Mouse (Mus musculus): ENCODE measurements at regions not wholly inside any gene's neighbourhood (a gene's known extent, or its start where the extent isn't known, plus 50 kb on each side); places are given as distances from the start of the nearest gene placed in this dataset.

- Histone ChIP-seq H3K4me1 (ENCODE audit: control insufficient read depth, insufficient read depth, low read length) (no peaks in the 10 kb centered on the region), H3K27me3 (ENCODE audit: control insufficient read depth, insufficient read depth, low read length) (no peaks in the 10 kb centered on the region), H3K36me3 (ENCODE audit: control insufficient read depth, insufficient read depth, low read length) (no peaks in the 10 kb centered on the region), H3K9ac (ENCODE audit: low read length) (no peak overlapping the region), H3K9me3 (replicated peaks; ENCODE audit: control insufficient read depth, low read length) (no peaks in the 10 kb centered on the region), H3K4me2 (ENCODE audit: low read depth, low read length) (no peak overlapping the region), H3K4me3 (replicated peaks; ENCODE audit: low read length) (no peak overlapping the region), H3K27ac (ENCODE audit: low read length) (no peak overlapping the region)
- 70% methylated on average over 1 of the region's 1 CpGs for WGBS
- ATAC-seq (ENCODE audit: insufficient read depth, low FRiP score), result no peak
Measured at GRCm38 (mm10) chr14:9105708-9106107, 439.7 kb upstream of the 4930452B06Rik start.

DNA sequence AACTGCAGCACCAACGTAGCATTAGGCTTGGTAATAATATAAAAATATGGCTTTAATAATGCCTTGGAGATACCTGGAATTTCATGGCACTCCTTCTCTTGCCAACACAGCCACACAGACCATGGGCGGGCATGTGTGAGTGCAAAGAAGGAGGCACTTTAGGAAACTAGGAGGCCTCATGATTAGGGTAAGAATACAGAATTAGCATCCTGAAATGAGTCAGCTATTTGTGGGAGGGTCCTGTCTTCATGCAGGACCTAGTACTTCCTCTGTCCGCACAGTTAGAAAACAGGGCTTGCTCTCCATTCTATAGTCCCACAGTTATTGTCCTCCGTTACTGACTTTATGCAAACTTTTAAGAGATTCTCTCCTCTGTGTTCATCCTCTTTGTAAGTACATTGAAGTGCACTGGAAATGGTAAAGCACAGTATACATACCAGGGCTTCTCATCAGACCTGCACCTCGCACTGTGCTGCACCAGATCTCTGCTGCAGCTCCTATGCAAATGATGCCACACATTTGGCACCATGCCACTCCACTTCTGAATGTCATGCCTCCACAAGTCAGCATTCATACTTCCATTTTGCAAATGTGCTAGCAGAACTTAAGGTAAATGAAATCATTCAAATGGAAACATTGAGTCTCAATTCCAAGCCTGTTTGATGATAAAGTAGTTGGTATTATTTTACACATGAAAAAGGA, 423.7 kb upstream of the 4930452B06Rik start:
- H3K36me3 ChIP-seq (ENCODE audit: control insufficient read depth, insufficient read depth, low read length), result no peaks in the 10 kb centered on the region
- no peak overlapping the region for H3K4me2 ChIP-seq (ENCODE audit: low read depth, low read length)
- no peak for ATAC-seq (ENCODE audit: insufficient read depth, low FRiP score)
- no peaks in the 10 kb centered on the region for H3K4me1 ChIP-seq (ENCODE audit: control insufficient read depth, insufficient read depth, low read length)
- no peak overlapping the region for H3K4me3 ChIP-seq (replicated peaks; ENCODE audit: low read length)
- H3K9me3 ChIP-seq (replicated peaks; ENCODE audit: control insufficient read depth, low read length), result no peaks in the 10 kb centered on the region
- no peaks in the 10 kb centered on the region for H3K27me3 ChIP-seq (ENCODE audit: control insufficient read depth, insufficient read depth, low read length)
- no peak overlapping the region for H3K9ac ChIP-seq (ENCODE audit: low read length)
- no peak overlapping the region for H3K27ac ChIP-seq (ENCODE audit: low read length)
- 78% methylated on average over 5 of the region's 5 CpGs for WGBS

GRCm38 (mm10) chr14:9087103-9087502, 421.1 kb upstream of the 4930452B06Rik start:
- Histone ChIP-seq H3K27ac (ENCODE audit: low read length) (no peak overlapping the region), H3K4me1 (ENCODE audit: control insufficient read depth, insufficient read depth, low read length) (no peaks in the 10 kb centered on the region), H3K4me3 (replicated peaks; ENCODE audit: low read length) (no peak overlapping the region), H3K9ac (ENCODE audit: low read length) (no peak overlapping the region), H3K4me2 (ENCODE audit: low read depth, low read length) (no peak overlapping the region), H3K9me3 (replicated peaks; ENCODE audit: control insufficient read depth, low read length) (no peaks in the 10 kb centered on the region), H3K27me3 (ENCODE audit: control insufficient read depth, insufficient read depth, low read length) (no peaks in the 10 kb centered on the region), H3K36me3 (ENCODE audit: control insufficient read depth, insufficient read depth, low read length) (no peaks in the 10 kb centered on the region)
- ATAC-seq (ENCODE audit: insufficient read depth, low FRiP score), result no peak

- ATAC-seq (ENCODE audit: insufficient read depth, low FRiP score), result no peak
- no peak overlapping the region for H3K4me2 ChIP-seq (ENCODE audit: low read depth, low read length)
- H3K27me3 ChIP-seq (ENCODE audit: control insufficient read depth, insufficient read depth, low read length), result no peaks in the 10 kb centered on the region
- H3K4me1 ChIP-seq (ENCODE audit: control insufficient read depth, insufficient read depth, low read length), result no peaks in the 10 kb centered on the region
- no peaks in the 10 kb centered on the region for H3K9me3 ChIP-seq (replicated peaks; ENCODE audit: control insufficient read depth, low read length)
- H3K9ac ChIP-seq (ENCODE audit: low read length), result no peak overlapping the region
- no peaks in the 10 kb centered on the region for H3K36me3 ChIP-seq (ENCODE audit: control insufficient read depth, insufficient read depth, low read length)
- H3K27ac ChIP-seq (ENCODE audit: low read length), result no peak overlapping the region
- no peak overlapping the region for H3K4me3 ChIP-seq (replicated peaks; ENCODE audit: low read length)
- 74% methylated on average over 2 of the region's 2 CpGs for WGBS
Measured at GRCm38 (mm10) chr14:9079632-9080031, 413.6 kb upstream of the 4930452B06Rik start.

- H3K9me3 ChIP-seq (replicated peaks; ENCODE audit: control insufficient read depth, low read length), result no peaks in the 10 kb centered on the region
- H3K4me2 ChIP-seq (ENCODE audit: low read depth, low read length), result no peak overlapping the region
- no peak overlapping the region for H3K9ac ChIP-seq (ENCODE audit: low read length)
- no peak overlapping the region for H3K4me3 ChIP-seq (replicated peaks; ENCODE audit: low read length)
- no peak overlapping the region for H3K27ac ChIP-seq (ENCODE audit: low read length)
- H3K36me3 ChIP-seq (ENCODE audit: control insufficient read depth, insufficient read depth, low read length), result no peaks in the 10 kb centered on the region
- WGBS, result 77% methylated on average over 1 of the region's 1 CpGs
- no peaks in the 10 kb centered on the region for H3K4me1 ChIP-seq (ENCODE audit: control insufficient read depth, insufficient read depth, low read length)
- no peaks in the 10 kb centered on the region for H3K27me3 ChIP-seq (ENCODE audit: control insufficient read depth, insufficient read depth, low read length)
- no peak for ATAC-seq (ENCODE audit: insufficient read depth, low FRiP score)
Measured at GRCm38 (mm10) chr14:9079014-9079413, 413.0 kb upstream of the 4930452B06Rik start.

DNA sequence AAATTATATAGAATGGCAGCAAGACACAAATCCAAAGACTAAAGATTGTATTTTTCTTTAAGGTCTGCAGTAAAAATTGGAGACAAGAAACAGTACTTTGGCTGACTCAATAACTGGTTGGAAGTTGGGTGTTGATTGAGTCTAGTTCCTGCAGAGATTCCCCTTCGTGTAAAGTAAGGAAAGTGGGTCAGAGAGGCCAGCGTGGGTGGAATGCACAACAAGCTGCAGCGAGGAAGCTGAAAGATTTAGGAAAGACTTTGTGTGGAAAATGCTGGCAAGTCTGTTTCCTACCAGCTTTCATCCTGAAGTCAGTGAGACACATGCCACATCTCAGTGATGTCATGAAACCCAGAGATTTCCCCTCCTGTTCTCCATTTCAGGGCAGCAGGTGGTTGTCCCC, 405.1 kb upstream of the 4930452B06Rik start:
- H3K27ac ChIP-seq (ENCODE audit: low read length), result no peak overlapping the region
- H3K4me2 ChIP-seq (ENCODE audit: low read depth, low read length), result no peak overlapping the region
- no peak overlapping the region for H3K9ac ChIP-seq (ENCODE audit: low read length)
- ATAC-seq (ENCODE audit: insufficient read depth, low FRiP score), result no peak
- no peaks in the 10 kb centered on the region for H3K9me3 ChIP-seq (replicated peaks; ENCODE audit: control insufficient read depth, low read length)
- H3K4me3 ChIP-seq (replicated peaks; ENCODE audit: low read length), result no peak overlapping the region
- no peaks in the 10 kb centered on the region for H3K4me1 ChIP-seq (ENCODE audit: control insufficient read depth, insufficient read depth, low read length)
- no peaks in the 10 kb centered on the region for H3K36me3 ChIP-seq (ENCODE audit: control insufficient read depth, insufficient read depth, low read length)
- H3K27me3 ChIP-seq (ENCODE audit: control insufficient read depth, insufficient read depth, low read length), result no peaks in the 10 kb centered on the region
- WGBS, result 67% methylated on average over 3 of the region's 3 CpGs

- Histone ChIP-seq H3K9me3 (replicated peaks; ENCODE audit: control insufficient read depth, low read length) (no peaks in the 10 kb centered on the region), H3K36me3 (ENCODE audit: control insufficient read depth, insufficient read depth, low read length) (no peaks in the 10 kb centered on the region), H3K27ac (ENCODE audit: low read length) (no peak overlapping the region), H3K4me1 (ENCODE audit: control insufficient read depth, insufficient read depth, low read length) (no peaks in the 10 kb centered on the region), H3K9ac (ENCODE audit: low read length) (no peak overlapping the region), H3K4me3 (replicated peaks; ENCODE audit: low read length) (no peak overlapping the region), H3K27me3 (ENCODE audit: control insufficient read depth, insufficient read depth, low read length) (no peaks in the 10 kb centered on the region), H3K4me2 (ENCODE audit: low read depth, low read length) (no peak overlapping the region)
- ATAC-seq (ENCODE audit: insufficient read depth, low FRiP score), result no peak
- WGBS, result 31% methylated on average over 9 of the region's 9 CpGs
Measured at GRCm38 (mm10) chr14:9060058-9060457, 394.0 kb upstream of the 4930452B06Rik start.

DNA sequence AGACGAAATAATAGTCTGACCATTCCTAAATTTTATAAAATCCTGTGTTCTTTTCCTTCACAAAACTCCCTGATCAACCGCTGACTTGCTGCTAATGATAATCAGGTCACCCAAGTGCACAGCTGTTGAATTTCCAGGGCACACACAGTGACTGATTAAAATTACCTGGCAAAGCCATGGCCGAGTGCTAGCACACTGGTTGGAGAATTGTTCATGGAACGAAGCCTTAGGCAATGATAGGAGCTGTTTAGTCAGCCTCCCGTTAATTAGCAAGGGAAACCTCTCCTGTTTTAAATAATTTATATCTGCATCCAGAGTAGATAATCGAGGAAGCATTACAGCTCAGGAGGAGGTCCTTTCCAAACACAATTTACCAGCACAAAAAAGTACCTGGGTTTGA, 362.8 kb upstream of the 4930452B06Rik start:
- no peak for ATAC-seq (ENCODE audit: insufficient read depth, low FRiP score)
- H3K4me2 ChIP-seq (ENCODE audit: low read depth, low read length), result no peak overlapping the region
- H3K36me3 ChIP-seq (ENCODE audit: control insufficient read depth, insufficient read depth, low read length), result no peaks in the 10 kb centered on the region
- no peak overlapping the region for H3K4me3 ChIP-seq (replicated peaks; ENCODE audit: low read length)
- no peaks in the 10 kb centered on the region for H3K27me3 ChIP-seq (ENCODE audit: control insufficient read depth, insufficient read depth, low read length)
- WGBS, result 71% methylated on average over 6 of the region's 6 CpGs
- no peaks in the 10 kb centered on the region for H3K4me1 ChIP-seq (ENCODE audit: control insufficient read depth, insufficient read depth, low read length)
- H3K27ac ChIP-seq (ENCODE audit: low read length), result no peak overlapping the region
- no peak overlapping the region for H3K9ac ChIP-seq (ENCODE audit: low read length)
- H3K9me3 ChIP-seq (replicated peaks; ENCODE audit: control insufficient read depth, low read length), result no peaks in the 10 kb centered on the region

DNA sequence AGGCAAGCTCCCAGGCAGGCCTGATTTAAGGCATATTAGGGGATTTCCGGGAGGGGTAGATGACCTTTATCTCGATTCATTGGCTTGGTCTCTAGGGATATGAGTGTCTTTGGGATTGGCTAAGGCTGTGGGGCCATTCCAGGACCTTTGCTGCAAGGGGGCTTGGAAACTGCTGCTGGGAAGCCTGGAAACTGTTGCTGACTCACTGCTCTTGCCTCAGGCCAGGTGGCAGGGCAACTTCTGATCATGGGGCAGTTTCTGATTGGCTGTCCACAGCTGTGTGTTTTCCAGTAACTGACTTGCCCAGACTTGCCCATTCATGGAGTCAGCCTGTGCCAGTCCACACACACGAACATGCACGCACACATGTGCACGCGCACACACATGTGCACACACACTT, 349.8 kb upstream of the 4930452B06Rik start:
- Histone ChIP-seq H3K4me1 (ENCODE audit: control insufficient read depth, insufficient read depth, low read length) (no peaks in the 10 kb centered on the region), H3K4me2 (ENCODE audit: low read depth, low read length) (no peak overlapping the region), H3K9me3 (replicated peaks; ENCODE audit: control insufficient read depth, low read length) (no peaks in the 10 kb centered on the region), H3K4me3 (replicated peaks; ENCODE audit: low read length) (no peak overlapping the region), H3K9ac (ENCODE audit: low read length) (no peak overlapping the region), H3K27me3 (ENCODE audit: control insufficient read depth, insufficient read depth, low read length) (no peaks in the 10 kb centered on the region), H3K36me3 (ENCODE audit: control insufficient read depth, insufficient read depth, low read length) (no peaks in the 10 kb centered on the region), H3K27ac (ENCODE audit: low read length) (no peak overlapping the region)
- no peak for ATAC-seq (ENCODE audit: insufficient read depth, low FRiP score)
- WGBS, result 87% methylated on average over 6 of the region's 6 CpGs
